Mouse (Mus musculus): ENCODE results near the gene Fgd6. TPM values are rescaled to one million over a fixed set of nuclear protein-coding genes. Genes with fewer than 3 reads are reported as not detected.

Fgd6 gene
- polyA plus RNA-seq, 1 experiment from 2014 or later = 5.2 TPM

DNA sequence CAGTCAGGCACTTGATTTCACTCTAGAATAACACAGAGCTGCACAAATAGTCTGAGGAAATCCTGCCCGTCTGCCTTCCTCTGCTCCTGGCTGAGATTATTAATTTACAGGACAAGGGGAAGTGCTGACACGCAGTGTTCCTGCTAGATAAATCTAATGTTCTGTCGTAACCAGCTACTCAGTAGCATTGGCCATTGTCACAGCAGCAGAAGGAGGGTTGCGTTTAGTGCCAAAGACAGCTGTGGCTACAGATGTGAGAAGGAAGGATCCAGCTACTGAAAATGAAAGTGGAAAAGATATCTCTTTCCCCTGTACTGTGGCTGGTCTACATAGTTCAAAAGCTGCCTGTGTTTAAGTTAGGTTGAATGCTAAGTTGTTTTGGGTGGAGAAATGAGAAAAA is 71.4 kb downstream of the Fgd6 start:
- WGBS = 80% methylated on average over 4 of the region's 4 CpGs
- H3K36me3 ChIP-seq = 0 out of 2 replicates have a peak, but pooled peaks cover 4% of the 10 kb centered on the region
- no peaks in the 10 kb centered on the region for H3K4me1 ChIP-seq
- H3K27ac ChIP-seq = no peak overlapping the region
- no peaks in the 10 kb centered on the region for H3K27me3 ChIP-seq
- no peak overlapping the region for H3K9ac ChIP-seq
- ATAC-seq (ENCODE audit: low FRiP score) = no peak
- no peak overlapping the region for H3K4me2 ChIP-seq (replicated peaks)
- H3K9me3 ChIP-seq (replicated peaks) = no peaks in the 10 kb centered on the region
- H3K4me3 ChIP-seq = no peak overlapping the region

DNA sequence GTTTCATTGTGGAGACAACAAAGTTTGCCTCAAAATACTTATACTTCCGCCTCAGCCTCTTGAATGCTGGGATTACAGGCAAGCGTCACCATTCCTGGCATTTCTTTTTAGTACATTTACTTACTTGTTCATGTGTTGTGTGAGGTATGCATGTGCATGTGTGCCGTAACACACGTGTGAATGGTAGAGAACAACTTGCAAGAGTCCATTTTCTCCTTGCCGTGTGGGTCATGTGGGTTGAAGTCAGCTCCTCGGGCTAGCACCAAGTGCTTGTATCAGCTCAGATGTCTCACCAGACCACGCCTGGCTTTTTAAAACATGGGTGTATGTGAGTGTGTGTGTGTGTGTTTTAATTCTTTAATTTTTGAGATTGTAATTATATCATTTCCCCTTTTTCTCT is 71.8 kb downstream of the Fgd6 start:
- Histone ChIP-seq H3K4me3 (no peak overlapping the region), H3K4me1 (no peaks in the 10 kb centered on the region), H3K9me3 (replicated peaks) (no peaks in the 10 kb centered on the region), H3K9ac (no peak overlapping the region), H3K27ac (no peak overlapping the region), H3K27me3 (no peaks in the 10 kb centered on the region), H3K36me3 (0 out of 2 replicates have a peak, but pooled peaks cover 4% of the 10 kb centered on the region), H3K4me2 (replicated peaks) (no peak overlapping the region)
- ATAC-seq (ENCODE audit: low FRiP score) = no peak
- 93% methylated on average over 7 of the region's 7 CpGs for WGBS

DNA sequence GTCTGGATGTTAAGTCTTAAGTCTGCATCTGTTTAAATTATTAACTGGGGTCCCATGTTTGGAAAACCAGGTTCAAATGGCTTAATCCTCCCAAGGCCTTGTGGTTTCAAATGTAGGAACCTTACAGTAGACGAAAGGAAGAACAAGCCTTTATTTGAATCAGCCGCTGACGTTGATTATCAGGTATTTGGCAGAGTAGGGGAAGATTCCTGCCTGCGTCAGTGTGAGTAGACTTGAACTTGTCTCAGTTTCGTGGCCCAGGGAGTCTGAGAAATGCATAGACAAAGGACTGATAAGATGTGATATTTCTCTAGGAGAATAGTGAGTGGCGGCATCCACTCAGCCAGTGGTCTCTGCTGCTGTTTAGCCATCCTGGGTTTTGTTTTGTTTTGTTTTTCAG is 73.0 kb downstream of the Fgd6 start:
- no peak overlapping the region for H3K27ac ChIP-seq
- no peak overlapping the region for H3K4me2 ChIP-seq (replicated peaks)
- no peaks in the 10 kb centered on the region for H3K27me3 ChIP-seq
- H3K9ac ChIP-seq = no peak overlapping the region
- H3K36me3 ChIP-seq = 0 out of 2 replicates have a peak, but pooled peaks cover 3% of the 10 kb centered on the region
- no peak overlapping the region for H3K4me3 ChIP-seq
- 93% methylated on average over 6 of the region's 6 CpGs for WGBS
- H3K9me3 ChIP-seq (replicated peaks) = no peaks in the 10 kb centered on the region
- no peaks in the 10 kb centered on the region for H3K4me1 ChIP-seq
- no peak for ATAC-seq (ENCODE audit: low FRiP score)

DNA sequence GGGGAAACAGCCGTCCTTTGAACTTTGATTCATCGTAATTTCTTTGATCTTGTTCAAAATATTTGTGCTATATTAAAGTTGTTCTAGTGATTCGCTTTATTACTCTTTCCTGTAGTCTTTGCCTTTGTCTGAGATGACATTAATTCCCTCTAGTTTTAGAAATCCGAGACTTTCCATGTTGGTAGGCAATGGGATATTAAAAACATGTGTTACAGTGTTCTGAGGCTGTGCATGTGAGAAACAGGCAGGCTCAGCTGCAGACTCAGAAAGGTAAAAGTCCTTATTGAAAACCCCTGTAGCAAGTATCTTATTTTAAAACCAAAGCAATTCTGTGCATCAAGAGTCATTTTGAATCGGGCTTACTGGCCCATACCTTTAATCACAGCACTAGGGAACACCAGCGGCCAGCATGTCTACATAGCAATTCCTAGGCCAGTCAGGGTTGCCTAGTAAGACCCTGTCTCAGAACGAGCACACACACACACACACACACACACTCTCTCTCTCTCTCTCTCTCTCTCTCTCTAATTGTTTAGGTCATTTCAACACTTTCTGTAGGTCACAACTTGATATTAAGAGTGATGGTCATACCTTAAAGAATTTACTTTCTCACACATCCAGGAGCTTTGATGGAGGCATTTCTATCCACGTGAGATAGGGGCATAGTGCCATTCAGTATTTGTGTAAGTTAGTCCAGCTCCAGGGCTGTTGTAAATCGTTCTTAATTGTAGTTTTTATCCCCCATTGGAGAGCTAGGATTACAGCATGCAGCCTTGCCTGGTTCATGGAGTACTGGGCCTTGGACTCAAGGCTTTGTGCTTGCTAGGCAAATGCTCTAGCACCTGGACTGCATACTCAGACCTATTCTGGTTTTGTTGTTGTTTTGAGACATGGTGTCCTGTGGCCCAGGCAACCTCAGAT is 75.3 kb downstream of the Fgd6 start:
- Histone ChIP-seq H3K27me3 (no peaks in the 10 kb centered on the region), H3K36me3 (no peaks in the 10 kb centered on the region), H3K4me3 (no peak overlapping the region), H3K9me3 (replicated peaks) (no peaks in the 10 kb centered on the region), H3K4me1 (no peaks in the 10 kb centered on the region), H3K4me2 (replicated peaks) (no peak overlapping the region), H3K9ac (no peak overlapping the region), H3K27ac (no peak overlapping the region)
- WGBS = 75% methylated on average over 9 of the region's 9 CpGs
- no peak for ATAC-seq (ENCODE audit: low FRiP score)

DNA sequence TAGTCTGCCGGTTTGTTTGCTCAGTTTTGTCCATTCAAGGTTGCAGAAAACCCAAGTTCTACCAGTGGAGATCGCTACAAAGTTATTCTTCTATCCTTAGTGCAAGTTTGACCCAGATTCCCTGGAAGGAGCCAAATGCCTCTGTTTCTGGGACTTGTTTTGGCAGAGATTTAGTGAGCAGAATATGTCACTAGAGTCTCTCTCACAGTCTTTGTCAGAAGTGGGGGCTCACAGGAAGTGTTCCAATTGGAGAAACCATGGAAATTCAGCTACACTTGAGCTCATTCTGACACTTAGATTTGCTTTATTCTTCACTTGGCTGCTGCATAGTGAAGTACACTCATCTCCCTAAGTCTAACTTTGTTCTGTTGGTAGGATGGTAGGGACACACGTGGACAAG is 76.4 kb downstream of the Fgd6 start:
- Histone ChIP-seq H3K9me3 (replicated peaks) (no peaks in the 10 kb centered on the region), H3K9ac (no peak overlapping the region), H3K36me3 (no peaks in the 10 kb centered on the region), H3K4me3 (no peak overlapping the region), H3K4me2 (replicated peaks) (no peak overlapping the region), H3K27ac (no peak overlapping the region), H3K27me3 (no peaks in the 10 kb centered on the region), H3K4me1 (no peaks in the 10 kb centered on the region)
- ATAC-seq (ENCODE audit: low FRiP score) = no peak
- 87% methylated on average over 3 of the region's 3 CpGs for WGBS

DNA sequence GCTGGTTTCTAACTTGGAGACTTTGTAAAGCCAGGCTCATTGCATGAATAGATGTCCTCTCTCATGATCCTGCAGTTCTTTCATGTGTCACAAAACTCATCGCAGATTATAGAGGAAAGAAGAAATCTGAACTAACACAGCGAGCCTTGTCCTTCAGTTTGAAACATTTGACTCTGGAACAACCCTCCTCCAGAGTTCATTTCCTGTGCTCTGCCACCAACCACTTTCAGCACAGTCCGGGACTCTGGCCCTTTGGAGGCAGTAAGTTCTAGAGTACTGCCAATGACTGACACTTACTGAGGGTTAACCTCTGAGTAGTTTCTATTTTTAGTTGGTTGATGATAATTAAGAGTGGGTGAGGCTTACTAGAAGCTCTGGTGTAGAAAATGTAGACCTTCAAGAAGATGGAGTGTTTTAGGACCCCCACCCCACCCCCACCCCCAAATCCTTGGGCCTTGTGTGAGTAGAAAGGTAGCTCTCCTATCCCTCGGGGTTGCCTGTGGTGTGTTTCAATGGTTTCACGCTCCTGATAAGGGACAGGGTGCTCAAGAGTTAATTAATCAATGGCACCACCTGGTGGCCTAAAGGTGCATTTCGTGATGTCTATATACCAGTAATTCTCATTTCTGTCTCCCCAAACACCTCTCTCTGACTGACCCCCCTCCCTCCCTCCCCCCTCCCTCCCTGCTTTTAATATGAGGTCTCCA is 80.2 kb downstream of the Fgd6 start:
- WGBS = 36% methylated on average over 6 of the region's 6 CpGs
- peak; percentile 67 for ATAC-seq (ENCODE audit: low FRiP score)
- H3K4me3 ChIP-seq = no peak overlapping the region
- H3K4me2 ChIP-seq (replicated peaks) = no peak overlapping the region
- H3K9ac ChIP-seq = no peak overlapping the region
- H3K36me3 ChIP-seq = peaks cover 3% of the 10 kb centered on the region; the same call in 1 of the 2 replicates
- no peaks in the 10 kb centered on the region for H3K4me1 ChIP-seq
- no peak overlapping the region for H3K27ac ChIP-seq
- no peaks in the 10 kb centered on the region for H3K9me3 ChIP-seq (replicated peaks)
- H3K27me3 ChIP-seq = no peaks in the 10 kb centered on the region

DNA sequence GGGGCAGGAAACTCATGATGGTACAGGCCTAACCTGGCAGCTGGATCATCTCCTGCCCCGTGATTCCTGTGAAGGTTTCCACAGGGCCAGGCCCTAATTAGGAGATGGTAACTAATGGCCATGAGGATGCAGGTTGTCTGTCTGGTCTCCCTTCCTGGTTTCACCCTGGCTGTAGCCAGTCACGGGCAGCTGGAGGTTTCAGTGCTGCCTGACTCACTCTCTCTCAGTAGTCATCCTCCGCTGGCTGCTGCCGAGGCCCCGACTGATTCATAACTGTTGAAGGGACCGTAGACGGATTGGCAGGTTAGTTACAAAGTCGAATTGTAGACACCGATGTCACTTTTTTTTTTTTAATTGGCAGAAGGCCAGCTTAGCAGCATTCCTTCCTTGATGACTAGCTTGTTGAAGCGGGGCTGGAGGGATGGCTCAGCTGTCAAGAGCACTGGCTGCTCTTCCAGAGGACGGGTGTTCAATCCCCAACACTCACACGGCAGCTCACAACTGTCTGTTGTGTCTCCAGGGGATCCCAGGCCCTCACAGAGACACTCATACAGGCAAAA is 81.1 kb downstream of the Fgd6 start:
- H3K9me3 ChIP-seq (replicated peaks) = no peaks in the 10 kb centered on the region
- H3K9ac ChIP-seq = no peak overlapping the region
- ATAC-seq (ENCODE audit: low FRiP score) = no peak
- no peak overlapping the region for H3K4me2 ChIP-seq (replicated peaks)
- no peak overlapping the region for H3K27ac ChIP-seq
- H3K27me3 ChIP-seq = no peaks in the 10 kb centered on the region
- 85% methylated on average over 12 of the region's 12 CpGs for WGBS
- peaks cover 3% of the 10 kb centered on the region; the same call in 1 of the 2 replicates for H3K36me3 ChIP-seq
- no peak overlapping the region for H3K4me3 ChIP-seq
- H3K4me1 ChIP-seq = no peaks in the 10 kb centered on the region

DNA sequence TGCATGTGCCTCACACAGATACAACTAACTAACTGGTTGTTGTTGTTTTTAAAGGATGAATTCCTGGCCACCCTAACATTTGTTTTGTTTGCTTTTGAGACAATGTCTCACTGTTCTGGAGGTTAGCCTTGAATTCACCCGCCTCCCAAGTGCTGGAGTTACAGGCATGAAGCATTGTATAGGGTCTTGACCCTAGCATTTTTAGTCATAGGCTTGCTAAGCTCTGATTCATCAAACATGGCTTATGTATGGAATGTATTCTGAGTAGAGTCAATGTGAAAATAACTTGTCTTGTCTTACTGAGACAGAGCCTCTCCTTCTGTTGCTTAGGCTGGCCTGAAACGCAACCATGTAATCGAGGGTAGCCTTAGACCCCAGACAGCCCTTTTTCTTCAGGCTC is 82.1 kb downstream of the Fgd6 start:
- H3K4me2 ChIP-seq (replicated peaks) = no peak overlapping the region

DNA sequence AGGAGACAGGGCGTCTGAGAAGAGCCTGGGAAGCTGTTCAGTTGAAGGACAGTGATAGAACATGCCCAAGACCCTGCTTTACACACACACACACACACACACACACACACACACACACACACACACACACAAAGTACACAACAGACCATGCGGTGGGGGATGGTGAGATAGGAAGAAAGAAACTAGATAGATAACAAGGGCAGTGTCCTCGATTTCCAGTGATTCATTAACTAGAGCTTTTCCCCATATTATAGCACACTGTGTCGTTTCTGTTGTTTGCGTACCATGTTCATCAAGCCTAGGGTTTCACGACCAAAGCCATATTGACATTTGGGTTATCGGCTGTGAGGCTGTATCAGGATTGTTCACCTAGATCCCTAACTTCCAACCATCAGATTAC is 83.2 kb downstream of the Fgd6 start:
- Histone ChIP-seq H3K9me3 (replicated peaks) (no peaks in the 10 kb centered on the region), H3K4me1 (no peaks in the 10 kb centered on the region), H3K4me2 (replicated peaks) (no peak overlapping the region), H3K27ac (no peak overlapping the region), H3K27me3 (no peaks in the 10 kb centered on the region), H3K9ac (no peak overlapping the region), H3K4me3 (no peak overlapping the region), H3K36me3 (peaks cover 11% of the 10 kb centered on the region)
- WGBS = 90% methylated on average over 7 of the region's 7 CpGs
- ATAC-seq (ENCODE audit: low FRiP score) = no peak

More for the DNA sequence above, 82.1 kb downstream of the Fgd6 start:
- no peak overlapping the region for H3K4me3 ChIP-seq
- H3K27me3 ChIP-seq = no peaks in the 10 kb centered on the region
- ATAC-seq (ENCODE audit: low FRiP score) = no peak
- peaks cover 3% of the 10 kb centered on the region; the same call in 1 of the 2 replicates for H3K36me3 ChIP-seq
- H3K4me1 ChIP-seq = no peaks in the 10 kb centered on the region
- H3K9ac ChIP-seq = no peak overlapping the region
- H3K9me3 ChIP-seq (replicated peaks) = no peaks in the 10 kb centered on the region
- H3K27ac ChIP-seq = no peak overlapping the region
- 95% methylated on average over 3 of the region's 3 CpGs for whole genome bisulfite sequencing

DNA sequence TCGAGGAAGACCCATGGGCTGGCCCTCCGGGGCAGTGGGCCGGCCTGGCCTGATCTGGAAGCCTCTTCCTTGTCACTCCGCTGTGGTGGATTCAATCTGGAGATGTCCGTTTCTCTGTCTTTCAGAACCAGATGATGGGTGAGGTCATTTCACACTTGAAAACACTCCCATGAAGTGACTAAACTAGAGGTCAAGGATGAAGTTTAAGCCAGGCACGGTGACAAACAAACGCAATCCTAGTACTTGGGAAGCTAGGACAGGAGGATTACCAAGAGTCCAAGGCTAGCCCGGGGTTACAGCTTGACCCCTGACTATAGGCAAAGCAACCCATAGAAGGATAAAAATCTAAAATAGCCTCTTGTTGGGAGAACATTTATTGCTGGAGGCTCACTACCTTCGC is 84.9 kb downstream of the Fgd6 start:
- Histone ChIP-seq H3K27ac (no peak overlapping the region), H3K36me3 (peaks cover 18% of the 10 kb centered on the region), H3K4me3 (no peak overlapping the region), H3K4me1 (no peaks in the 10 kb centered on the region), H3K9ac (no peak overlapping the region), H3K4me2 (replicated peaks) (no peak overlapping the region), H3K9me3 (replicated peaks) (no peaks in the 10 kb centered on the region), H3K27me3 (no peaks in the 10 kb centered on the region)
- WGBS = 91% methylated on average over 9 of the region's 9 CpGs
- no peak for ATAC-seq (ENCODE audit: low FRiP score)

DNA sequence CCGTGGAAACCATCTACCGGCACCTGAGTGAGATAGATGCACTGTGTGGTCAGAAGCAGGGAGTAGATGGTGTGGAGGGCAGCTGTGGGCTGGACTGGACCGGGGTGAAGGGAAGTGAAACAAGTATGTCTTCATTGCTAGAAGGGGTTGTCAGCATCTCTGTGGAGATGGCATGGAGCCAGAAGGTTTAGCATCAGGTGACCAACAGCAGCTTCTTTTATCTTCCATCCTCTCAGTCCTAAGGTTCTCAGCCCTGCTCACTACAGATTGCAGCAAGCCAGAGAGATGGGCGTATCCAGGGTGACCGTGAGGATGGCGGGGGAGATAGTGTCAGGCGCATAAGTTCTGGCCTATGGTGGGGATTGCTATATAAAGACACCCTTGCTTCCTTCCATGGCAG is 86.8 kb downstream of the Fgd6 start:
- 95% methylated on average over 7 of the region's 7 CpGs for WGBS
- Histone ChIP-seq H3K4me1 (no peaks in the 10 kb centered on the region), H3K9ac (no peak overlapping the region), H3K4me2 (replicated peaks) (no peak overlapping the region), H3K27ac (no peak overlapping the region), H3K4me3 (no peak overlapping the region), H3K9me3 (replicated peaks) (no peaks in the 10 kb centered on the region), H3K36me3 (peaks cover 22% of the 10 kb centered on the region), H3K27me3 (no peaks in the 10 kb centered on the region)
- ATAC-seq (ENCODE audit: low FRiP score) = no peak

DNA sequence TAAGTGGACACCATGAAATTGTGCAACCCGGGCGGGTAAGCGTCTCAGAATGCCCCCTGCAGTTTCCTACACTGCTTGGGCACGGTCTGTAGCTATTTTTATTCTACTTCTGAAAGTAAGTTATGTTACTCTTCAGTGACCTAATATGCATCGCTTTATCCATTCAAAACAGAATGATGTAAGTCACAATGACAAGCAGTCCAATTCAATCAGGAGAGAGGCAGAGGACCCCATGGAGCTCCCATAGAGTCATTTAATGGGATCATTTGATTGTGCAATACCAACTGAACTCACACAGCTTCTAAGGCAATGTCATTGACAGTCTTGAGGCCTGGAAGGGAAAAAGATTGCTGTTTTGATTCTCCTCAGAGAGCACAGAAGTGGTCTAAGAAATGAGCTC is 87.8 kb downstream of the Fgd6 start:
- Histone ChIP-seq H3K27ac (no peak overlapping the region), H3K36me3 (peaks cover 22% of the 10 kb centered on the region), H3K4me1 (no peaks in the 10 kb centered on the region), H3K4me2 (replicated peaks) (no peak overlapping the region), H3K4me3 (no peak overlapping the region), H3K27me3 (no peaks in the 10 kb centered on the region), H3K9me3 (replicated peaks) (no peaks in the 10 kb centered on the region), H3K9ac (no peak overlapping the region)
- 79% methylated on average over 5 of the region's 5 CpGs for WGBS
- no peak for ATAC-seq (ENCODE audit: low FRiP score)

All from hindbrain, embryonic 12.5 days (tissue).